Mouse (Mus musculus): ENCODE data around the gene Acad9. TPM values are rescaled to one million over a fixed set of nuclear protein-coding genes. Genes with fewer than 3 reads are reported as not detected.

The Acad9 gene
- polyA plus RNA-seq, 1 experiment: 13.0 TPM

- H3K27ac ChIP-seq (ENCODE audit: insufficient read depth, low read depth, low read length): peak overlapping the region; percentile 11; the same call in 1 of the 2 replicates
- H3K4me1 ChIP-seq (ENCODE audit: control insufficient read depth, insufficient read depth, low read length): peaks cover 13% of the 10 kb centered on the region
- TF ChIP-seq POLR2A (IDR thresholded peaks at IDR 0.05; ENCODE audit: borderline replicate concordance, low read depth, low read length): no peak
- TF ChIP-seq CTCF (IDR thresholded peaks at IDR 0.05; ENCODE audit: low read depth, low read length): no peak
- no peak overlapping the region for H3K4me3 ChIP-seq (ENCODE audit: insufficient read depth, low read length)
Measured at GRCm38 (mm10) chr3:36064592-36065061, 1.2 kb upstream of the Acad9 start.

GRCm38 (mm10) chr3:36065166-36065565 is 613 bp upstream of the Acad9 start:
- H3K4me3 ChIP-seq (ENCODE audit: insufficient read depth, low read length): peak overlapping the region; percentile 84

GRCm38 (mm10) chr3:36067731-36068130 is 2.0 kb downstream of the Acad9 start:
- no peak overlapping the region for H3K4me3 ChIP-seq (ENCODE audit: insufficient read depth, low read length)
- H3K27ac ChIP-seq (ENCODE audit: insufficient read depth, low read depth, low read length): no peak overlapping the region
- H3K4me1 ChIP-seq (ENCODE audit: control insufficient read depth, insufficient read depth, low read length): peaks cover 19% of the 10 kb centered on the region

More at GRCm38 (mm10) chr3:36065166-36065565, 613 bp upstream of the Acad9 start:
- Histone ChIP-seq H3K4me1 (ENCODE audit: control insufficient read depth, insufficient read depth, low read length) (peaks cover 13% of the 10 kb centered on the region), H3K27ac (ENCODE audit: insufficient read depth, low read depth, low read length) (no peak overlapping the region)
- TF ChIP-seq CTCF (IDR thresholded peaks at IDR 0.05; ENCODE audit: low read depth, low read length) (no peak), POLR2A (IDR thresholded peaks at IDR 0.05; ENCODE audit: borderline replicate concordance, low read depth, low read length) (no peak)

GRCm38 (mm10) chr3:36070436-36070835 is 4.7 kb downstream of the Acad9 start:
- Histone ChIP-seq H3K4me1 (ENCODE audit: control insufficient read depth, insufficient read depth, low read length) (peaks cover 13% of the 10 kb centered on the region), H3K4me3 (ENCODE audit: insufficient read depth, low read length) (no peak overlapping the region), H3K27ac (ENCODE audit: insufficient read depth, low read depth, low read length) (no peak overlapping the region)
- TF ChIP-seq CTCF (IDR thresholded peaks at IDR 0.05; ENCODE audit: low read depth, low read length): no peak

More at GRCm38 (mm10) chr3:36067731-36068130, 2.0 kb downstream of the Acad9 start:
- TF ChIP-seq POLR2A (IDR thresholded peaks at IDR 0.05; ENCODE audit: borderline replicate concordance, low read depth, low read length) (no peak), CTCF (IDR thresholded peaks at IDR 0.05; ENCODE audit: low read depth, low read length) (no peak)

- Histone ChIP-seq H3K4me1 (ENCODE audit: control insufficient read depth, insufficient read depth, low read length) (peaks cover 13% of the 10 kb centered on the region), H3K27ac (ENCODE audit: insufficient read depth, low read depth, low read length) (no peak overlapping the region), H3K4me3 (ENCODE audit: insufficient read depth, low read length) (no peak overlapping the region)
- TF ChIP-seq POLR2A (IDR thresholded peaks at IDR 0.05; ENCODE audit: borderline replicate concordance, low read depth, low read length) (no peak), CTCF (IDR thresholded peaks at IDR 0.05; ENCODE audit: low read depth, low read length) (no peak)
Measured at GRCm38 (mm10) chr3:36071047-36071446, 5.3 kb downstream of the Acad9 start.

GRCm38 (mm10) chr3:36074231-36074630 is 8.5 kb downstream of the Acad9 start:
- TF ChIP-seq CTCF (IDR thresholded peaks at IDR 0.05; ENCODE audit: low read depth, low read length) (no peak), POLR2A (IDR thresholded peaks at IDR 0.05; ENCODE audit: borderline replicate concordance, low read depth, low read length) (no peak)
- Histone ChIP-seq H3K4me3 (ENCODE audit: insufficient read depth, low read length) (no peak overlapping the region), H3K4me1 (ENCODE audit: control insufficient read depth, insufficient read depth, low read length) (peaks cover 7% of the 10 kb centered on the region), H3K27ac (ENCODE audit: insufficient read depth, low read depth, low read length) (no peak overlapping the region)

GRCm38 (mm10) chr3:36075466-36075865 is 9.7 kb downstream of the Acad9 start:
- H3K4me3 ChIP-seq (ENCODE audit: insufficient read depth, low read length): no peak overlapping the region
- no peak overlapping the region for H3K27ac ChIP-seq (ENCODE audit: insufficient read depth, low read depth, low read length)
- TF ChIP-seq CTCF (IDR thresholded peaks at IDR 0.05; ENCODE audit: low read depth, low read length): no peak
- no peak for TF ChIP-seq POLR2A (IDR thresholded peaks at IDR 0.05; ENCODE audit: borderline replicate concordance, low read depth, low read length)
- H3K4me1 ChIP-seq (ENCODE audit: control insufficient read depth, insufficient read depth, low read length): peaks cover 7% of the 10 kb centered on the region

- TF ChIP-seq POLR2A (IDR thresholded peaks at IDR 0.05; ENCODE audit: borderline replicate concordance, low read depth, low read length) (no peak), CTCF (IDR thresholded peaks at IDR 0.05; ENCODE audit: low read depth, low read length) (no peak)
- no peak overlapping the region for H3K27ac ChIP-seq (ENCODE audit: insufficient read depth, low read depth, low read length)
- no peak overlapping the region for H3K4me3 ChIP-seq (ENCODE audit: insufficient read depth, low read length)
- no peaks in the 10 kb centered on the region for H3K4me1 ChIP-seq (ENCODE audit: control insufficient read depth, insufficient read depth, low read length)
Measured at GRCm38 (mm10) chr3:36077386-36077785, 11.6 kb downstream of the Acad9 start.

GRCm38 (mm10) chr3:36079886-36080285 is 14.1 kb downstream of the Acad9 start:
- Histone ChIP-seq H3K4me1 (ENCODE audit: control insufficient read depth, insufficient read depth, low read length) (no peaks in the 10 kb centered on the region), H3K4me3 (ENCODE audit: insufficient read depth, low read length) (no peak overlapping the region), H3K27ac (ENCODE audit: insufficient read depth, low read depth, low read length) (no peak overlapping the region)
- TF ChIP-seq CTCF (IDR thresholded peaks at IDR 0.05; ENCODE audit: low read depth, low read length) (no peak), POLR2A (IDR thresholded peaks at IDR 0.05; ENCODE audit: borderline replicate concordance, low read depth, low read length) (no peak)

GRCm38 (mm10) chr3:36080741-36081140 is 15.0 kb downstream of the Acad9 start:
- Histone ChIP-seq H3K4me3 (ENCODE audit: insufficient read depth, low read length) (no peak overlapping the region), H3K4me1 (ENCODE audit: control insufficient read depth, insufficient read depth, low read length) (no peaks in the 10 kb centered on the region), H3K27ac (ENCODE audit: insufficient read depth, low read depth, low read length) (no peak overlapping the region)
- TF ChIP-seq CTCF (IDR thresholded peaks at IDR 0.05; ENCODE audit: low read depth, low read length) (no peak), POLR2A (IDR thresholded peaks at IDR 0.05; ENCODE audit: borderline replicate concordance, low read depth, low read length) (no peak)

GRCm38 (mm10) chr3:36082843-36083242 is 17.1 kb downstream of the Acad9 start:
- H3K4me3 ChIP-seq (ENCODE audit: insufficient read depth, low read length): no peak overlapping the region
- no peak overlapping the region for H3K27ac ChIP-seq (ENCODE audit: insufficient read depth, low read depth, low read length)
- no peaks in the 10 kb centered on the region for H3K4me1 ChIP-seq (ENCODE audit: control insufficient read depth, insufficient read depth, low read length)
- TF ChIP-seq POLR2A (IDR thresholded peaks at IDR 0.05; ENCODE audit: borderline replicate concordance, low read depth, low read length) (no peak), CTCF (IDR thresholded peaks at IDR 0.05; ENCODE audit: low read depth, low read length) (no peak)
